Comparison of ENCODE assay signal across 30 mouse cellular contexts in genomic region chr7:34936347-34936746, GRCm38 (mm10). TPM values are rescaled to one million over a fixed set of nuclear protein-coding genes. Genes with fewer than 3 reads are reported as not detected.
A peak's percentile ranks its signal among the peaks of the same experiment; 100 is the strongest.
DNase-seq lines count a peak whose midpoint lies in the region; ATAC-seq and TF ChIP-seq lines count a peak whose summit lies in the region.
"Had no signal": no experiment of that assay in that cellular context is flagged by ENCODE, and none has a peak within 500 bp of the region (broad histone marks: within the 10 kb centered on the region; RNA-seq: fewer than 3 reads in every experiment).

No protein-coding gene starts in this region.

- H3K79me2 ChIP-seq in MEL (ENCODE audit: control insufficient read depth, insufficient read depth, low read length, poor library complexity): no peaks in the 10 kb centered on the region

- 92% methylated on average over 2 of the region's 2 CpGs for WGBS in hindbrain, postnatal 0 days
- WGBS in hindbrain, embryonic 14.5 days: 92% methylated on average over 2 of the region's 2 CpGs
- WGBS in liver, embryonic 14.5 days (ENCODE audit: insufficient replicate concordance): 81% methylated on average over 2 of the region's 2 CpGs
- WGBS in liver, embryonic 11.5 days: 83% methylated on average over 2 of the region's 2 CpGs
- WGBS in neural tube, embryonic 15.5 days: 92% methylated on average over 2 of the region's 2 CpGs

- H3K4me1 ChIP-seq in hindbrain, postnatal 0 days (ENCODE audit: insufficient read depth, low read length): peaks cover 12% of the 10 kb centered on the region; the same call in 1 of the 2 replicates
- H3K4me1 ChIP-seq in hindbrain, embryonic 14.5 days (replicated peaks; ENCODE audit: control insufficient read depth, insufficient read depth, low read length): peaks cover 27% of the 10 kb centered on the region
- H3K4me1 ChIP-seq in liver, embryonic 14.5 days (replicated peaks; ENCODE audit: control insufficient read depth in 2 of 2, insufficient read depth in 2 of 2, low read length in 1 of 2): peaks cover 4 to 10% of the 10 kb centered on the region in 2 experiments; a peak in 3 of 4 replicates
- H3K4me1 ChIP-seq in liver, embryonic 11.5 days (replicated peaks; ENCODE audit: control insufficient read depth, insufficient read depth, low read length): no peaks in the 10 kb centered on the region
- H3K4me1 ChIP-seq in MEL (ENCODE audit: control insufficient read depth in 1 of 2, insufficient read depth in 2 of 2, low read length in 2 of 2): no peaks in the 10 kb centered on the region
- H3K4me1 ChIP-seq in neural tube, embryonic 15.5 days: peaks cover 30% of the 10 kb centered on the region

- H3K9me3 ChIP-seq in hindbrain, postnatal 0 days (ENCODE audit: low read length): no peaks in the 10 kb centered on the region; the same call in 1 of the 2 replicates
- H3K9me3 ChIP-seq in hindbrain, embryonic 14.5 days (ENCODE audit: control insufficient read depth, low read length): peaks cover 5% of the 10 kb centered on the region; the same call in 1 of the 2 replicates
- H3K9me3 ChIP-seq in liver, embryonic 14.5 days (ENCODE audit: control insufficient read depth, low read length): no peaks in the 10 kb centered on the region
- H3K9me3 ChIP-seq in liver, embryonic 11.5 days (ENCODE audit: control insufficient read depth, low read length): no peaks in the 10 kb centered on the region
- no peaks in the 10 kb centered on the region for H3K9me3 ChIP-seq in MEL (replicated peaks; ENCODE audit: insufficient read depth, low read length)
- no peaks in the 10 kb centered on the region; the same call in 1 of the 2 replicates for H3K9me3 ChIP-seq in neural tube, embryonic 15.5 days (replicated peaks)
- H3K9me3 ChIP-seq: stomach, embryonic 15.5 days had no signal

- no peak for TF ChIP-seq RAD21 in MEL (IDR thresholded peaks at IDR 0.05; ENCODE audit: low read depth, low read length)

- TF ChIP-seq POLR2A in MEL (IDR thresholded peaks at IDR 0.05; ENCODE audit: control insufficient read depth in 1 of 2, insufficient read depth in 1 of 2, low read depth in 1 of 2, low read length in 2 of 2, poor library complexity in 1 of 2): no peak
- no peak for TF ChIP-seq POLR2A in brain, embryonic 14.5 days (IDR thresholded peaks at IDR 0.05; ENCODE audit: borderline replicate concordance, extremely low read depth, insufficient read depth, insufficient read length, poor library complexity, severe bottlenecking)

- no peak overlapping the region for H3K4me3 ChIP-seq in hindbrain, postnatal 0 days (ENCODE audit: low read length)
- no peak overlapping the region for H3K4me3 ChIP-seq in hindbrain, embryonic 14.5 days (replicated peaks; ENCODE audit: low read length)
- no peak overlapping the region for H3K4me3 ChIP-seq in liver, embryonic 14.5 days (ENCODE audit: insufficient read depth in 1 of 2, low read depth in 2 of 2, low read length in 2 of 2)
- H3K4me3 ChIP-seq in liver, embryonic 11.5 days (ENCODE audit: low read depth, low read length): no peak overlapping the region
- no peak overlapping the region for H3K4me3 ChIP-seq in MEL (ENCODE audit: control insufficient read depth in 1 of 2, insufficient read depth in 1 of 2, low read depth in 2 of 2, low read length in 2 of 2)
- H3K4me3 ChIP-seq in neural tube, embryonic 15.5 days (replicated peaks): no peak overlapping the region
- H3K4me3 ChIP-seq: embryonic facial prominence, embryonic 13.5 days; erythroblast, embryonic 14.5 days; heart, embryonic 12.5 days; hindbrain, embryonic 13.5 days; limb, embryonic 13.5 days; liver, embryonic 13.5 days; stomach, embryonic 15.5 days had no signal

- TF ChIP-seq CTCF in hindbrain, postnatal 0 days (IDR thresholded peaks at IDR 0.05; ENCODE audit: low read depth): peak; percentile 45
- TF ChIP-seq CTCF in liver, embryonic 14.5 days (IDR thresholded peaks at IDR 0.05; ENCODE audit: low read depth): peak; percentile 49
- peak; percentile 3 to 44 (median 15); a peak in 3 of 6 replicates for TF ChIP-seq CTCF in MEL (IDR thresholded peaks at IDR 0.05 in 2 of 3, conservative IDR thresholded peaks at IDR 0.05 in 1 of 3; ENCODE audit: control insufficient read depth in 1 of 3, insufficient read depth in 1 of 3, low read depth in 2 of 3, low read length in 3 of 3, poor library complexity in 1 of 3, severe bottlenecking in 1 of 3)
- TF ChIP-seq CTCF in brain, embryonic 14.5 days (IDR thresholded peaks at IDR 0.05; ENCODE audit: borderline replicate concordance, extremely low read depth, insufficient read depth, insufficient read length): peak; percentile 30; the same call in 1 of the 2 replicates

- no peak overlapping the region for H3K27ac ChIP-seq in hindbrain, postnatal 0 days
- no peak overlapping the region for H3K27ac ChIP-seq in hindbrain, embryonic 14.5 days
- no peak overlapping the region for H3K27ac ChIP-seq in liver, embryonic 14.5 days
- no peak overlapping the region for H3K27ac ChIP-seq in liver, embryonic 11.5 days (ENCODE audit: low read depth, low read length)
- no peak overlapping the region for H3K27ac ChIP-seq in MEL (ENCODE audit: control insufficient read depth, low read depth, low read length)
- H3K27ac ChIP-seq in neural tube, embryonic 15.5 days (replicated peaks): no peak overlapping the region
- H3K27ac ChIP-seq: embryonic facial prominence, embryonic 13.5 days; hindbrain, embryonic 13.5 days; limb, embryonic 13.5 days; liver, embryonic 13.5 days; stomach, embryonic 15.5 days had no signal

- peaks cover 17% of the 10 kb centered on the region for H3K36me3 ChIP-seq in hindbrain, postnatal 0 days (ENCODE audit: insufficient read depth, low read length)
- H3K36me3 ChIP-seq in hindbrain, embryonic 14.5 days (replicated peaks; ENCODE audit: control insufficient read depth, insufficient read depth): peaks cover 7% of the 10 kb centered on the region; the same call in 1 of the 2 replicates
- no peaks in the 10 kb centered on the region for H3K36me3 ChIP-seq in liver, embryonic 14.5 days (replicated peaks; ENCODE audit: control insufficient read depth, insufficient read depth, low read depth)
- H3K36me3 ChIP-seq in liver, embryonic 11.5 days (ENCODE audit: control insufficient read depth, insufficient read depth, low read length): peaks cover 14% of the 10 kb centered on the region; the same call in 1 of the 2 replicates
- no peaks in the 10 kb centered on the region; a peak in 1 of 4 replicates for H3K36me3 ChIP-seq in MEL (ENCODE audit: control insufficient read depth in 1 of 2, insufficient read depth in 2 of 2, low read length in 2 of 2)
- peaks cover 13% of the 10 kb centered on the region; the same call in 1 of the 2 replicates for H3K36me3 ChIP-seq in neural tube, embryonic 15.5 days

- no peak for DNase-seq in hindbrain, postnatal 0 days (ENCODE audit: low spot score)
- DNase-seq in hindbrain, embryonic 14.5 days (ENCODE audit: low spot score): no peak
- no peak for DNase-seq in liver, embryonic 14.5 days (ENCODE audit: low read depth in 3 of 3, low spot score in 3 of 3)
- DNase-seq in liver, embryonic 11.5 days (ENCODE audit: low spot score): no peak
- DNase-seq in MEL (ENCODE audit: low read depth, low spot score): peak; percentile 7
- DNase-seq in brain, embryonic 14.5 days (ENCODE audit: low read depth): no peak
- DNase-seq: adrenal gland, postnatal 14 days; cerebellum, adult 11-12 months; cerebellum, postnatal 10 days; gastrocnemius, postnatal 14 days; heart, adult 11 months; heart, postnatal 4 days; kidney, adult 8-10 months; kidney, postnatal 10 days; layer of hippocampus, adult 9-11 months; liver, embryonic 13.5 days; lung, embryonic 14.5 days; lung, postnatal 36 days; right cerebral cortex, postnatal 25 days; thymus, postnatal 14 days had no signal

- no peak overlapping the region for H3K9ac ChIP-seq in hindbrain, postnatal 0 days (replicated peaks; ENCODE audit: low read length)
- no peak overlapping the region for H3K9ac ChIP-seq in hindbrain, embryonic 14.5 days
- no peak overlapping the region for H3K9ac ChIP-seq in liver, embryonic 14.5 days (replicated peaks)
- H3K9ac ChIP-seq in liver, embryonic 11.5 days (ENCODE audit: low read depth, low read length): no peak overlapping the region
- H3K9ac ChIP-seq in MEL (ENCODE audit: control insufficient read depth, low read depth, low read length, poor library complexity, severe bottlenecking): no peak overlapping the region
- H3K9ac ChIP-seq in neural tube, embryonic 15.5 days (replicated peaks): no peak overlapping the region
- H3K9ac ChIP-seq: embryonic facial prominence, embryonic 13.5 days; heart, embryonic 12.5 days; hindbrain, embryonic 13.5 days; limb, embryonic 13.5 days; liver, embryonic 13.5 days; lung, embryonic 14.5 days; stomach, embryonic 15.5 days had no signal

- no peak overlapping the region for H3K4me2 ChIP-seq in hindbrain, postnatal 0 days (ENCODE audit: low read depth, low read length)
- no peak overlapping the region for H3K4me2 ChIP-seq in hindbrain, embryonic 14.5 days (replicated peaks)
- no peak overlapping the region for H3K4me2 ChIP-seq in liver, embryonic 14.5 days (ENCODE audit: low read depth)
- no peak overlapping the region for H3K4me2 ChIP-seq in liver, embryonic 11.5 days
- H3K4me2 ChIP-seq in neural tube, embryonic 15.5 days: no peak overlapping the region
- H3K4me2 ChIP-seq: embryonic facial prominence, embryonic 13.5 days; heart, embryonic 12.5 days; hindbrain, embryonic 13.5 days; limb, embryonic 13.5 days; liver, embryonic 13.5 days; lung, embryonic 14.5 days; midbrain, embryonic 11.5 days; stomach, embryonic 15.5 days had no signal

- TF ChIP-seq EP300 in liver, embryonic 14.5 days (IDR thresholded peaks at IDR 0.05; ENCODE audit: low read depth): no peak
- TF ChIP-seq EP300 in MEL (IDR thresholded peaks at IDR 0.05; ENCODE audit: low read depth in 1 of 2, low read length in 2 of 2): no peak

- H3K27me3 ChIP-seq in hindbrain, postnatal 0 days (ENCODE audit: insufficient read depth, low read length): no peaks in the 10 kb centered on the region
- no peaks in the 10 kb centered on the region for H3K27me3 ChIP-seq in hindbrain, embryonic 14.5 days (ENCODE audit: control insufficient read depth, insufficient read depth, low read length)
- H3K27me3 ChIP-seq in liver, embryonic 14.5 days (ENCODE audit: control insufficient read depth, insufficient read depth, low read length): no peaks in the 10 kb centered on the region
- no peaks in the 10 kb centered on the region for H3K27me3 ChIP-seq in liver, embryonic 11.5 days (replicated peaks; ENCODE audit: control insufficient read depth, insufficient read depth, low read length)
- H3K27me3 ChIP-seq in MEL (ENCODE audit: control insufficient read depth in 1 of 2, insufficient read depth in 2 of 2, low read length in 2 of 2): no peaks in the 10 kb centered on the region
- H3K27me3 ChIP-seq in neural tube, embryonic 15.5 days (replicated peaks): no peaks in the 10 kb centered on the region
- H3K27me3 ChIP-seq: embryonic facial prominence, embryonic 13.5 days; heart, embryonic 12.5 days; limb, embryonic 13.5 days; liver, embryonic 13.5 days; stomach, embryonic 15.5 days had no signal

- no peak for ATAC-seq in hindbrain, postnatal 0 days
- ATAC-seq in hindbrain, embryonic 14.5 days (ENCODE audit: low FRiP score): no peak
- no peak for ATAC-seq in liver, embryonic 14.5 days (ENCODE audit: insufficient read depth)
- ATAC-seq in liver, embryonic 11.5 days (replicated peaks; ENCODE audit: low FRiP score): no peak
- no peak for ATAC-seq in neural tube, embryonic 15.5 days (ENCODE audit: low FRiP score)
- ATAC-seq: CD4-positive, CD25-positive, alpha-beta regulatory T cell, adult 4 months; inflammation-experienced regulatory T-cells, adult 6 months had no signal

RNA-seq across cellular contexts. Expression of gene Pepd, which starts 24.2 kb away (rescaled TPM):
- 57.9 and 60.0 TPM in 2 replicates for total RNA-seq in hindbrain, postnatal 0 days (2014; rRNA removed)
- polyA plus RNA-seq in hindbrain, postnatal 0 days (2015; fragmentation: Nextera tagmentation; extraction: Ambion mirVana): 61.5 and 64.5 TPM in 2 replicates
- 63.8 and 68.2 TPM in 2 replicates for polyA plus RNA-seq in hindbrain, embryonic 14.5 days (2014; fragmentation: Nextera tagmentation; extraction: Ambion mirVana)
- polyA plus RNA-seq in liver, embryonic 14.5 days (2012; rRNA removed): 31.7 and 43.0 TPM in 2 replicates
- polyA plus RNA-seq in liver, embryonic 14.5 days (2014; fragmentation: Nextera tagmentation; extraction: Ambion mirVana): 50.3 and 63.2 TPM in 2 replicates
- 53.4 and 55.7 TPM in 2 replicates for polyA plus RNA-seq in liver, embryonic 11.5 days (2014; fragmentation: Nextera tagmentation; extraction: Ambion mirVana)
- total RNA-seq in MEL (2012; rRNA removed): 40.7 and 48.0 TPM in 2 replicates
- 10 to 100 TPM in 1 of 2 experiments, not detected in 1; 29.7 TPM for polyA plus RNA-seq in MEL (2012; ENCODE audit: insufficient read depth in 1 of 2, insufficient read length in 2 of 2, low read depth in 1 of 2, low replicate concordance in 2 of 2, missing spikeins in 1 of 2)
- 41.6 and 46.9 TPM in 2 replicates for polyA plus RNA-seq in brain, embryonic 14.5 days (2012; rRNA removed)
- 67.5 and 74.9 TPM in 2 replicates for polyA plus RNA-seq in neural tube, embryonic 15.5 days (2015; fragmentation: Nextera tagmentation; extraction: Ambion mirVana)
